Mouse (Mus musculus): ENCODE data around the gene Abr. TPM values are rescaled to one million over a fixed set of nuclear protein-coding genes. Genes with fewer than 3 reads are reported as not detected.

Abr gene
- polyA plus RNA-seq, 1 experiment from 2014 or later, result 113 TPM

- H3K9ac ChIP-seq, result no peak overlapping the region
- H3K9me3 ChIP-seq, result no peaks in the 10 kb centered on the region
- peak overlapping the region; percentile 32 for H3K4me2 ChIP-seq
- no peak for ATAC-seq (ENCODE audit: low FRiP score, low read depth)
- no peak overlapping the region for H3K4me3 ChIP-seq
- WGBS, result 16% methylated on average over 7 of the region's 7 CpGs
- H3K27me3 ChIP-seq, result no peaks in the 10 kb centered on the region
- no peak overlapping the region for H3K27ac ChIP-seq (replicated peaks)
- H3K36me3 ChIP-seq, result no peaks in the 10 kb centered on the region
- peaks cover 34% of the 10 kb centered on the region for H3K4me1 ChIP-seq (replicated peaks)
These were observed 233.4 kb downstream of the Abr start for GRCm38 (mm10) chr11:76388711-76389110.

DNA sequence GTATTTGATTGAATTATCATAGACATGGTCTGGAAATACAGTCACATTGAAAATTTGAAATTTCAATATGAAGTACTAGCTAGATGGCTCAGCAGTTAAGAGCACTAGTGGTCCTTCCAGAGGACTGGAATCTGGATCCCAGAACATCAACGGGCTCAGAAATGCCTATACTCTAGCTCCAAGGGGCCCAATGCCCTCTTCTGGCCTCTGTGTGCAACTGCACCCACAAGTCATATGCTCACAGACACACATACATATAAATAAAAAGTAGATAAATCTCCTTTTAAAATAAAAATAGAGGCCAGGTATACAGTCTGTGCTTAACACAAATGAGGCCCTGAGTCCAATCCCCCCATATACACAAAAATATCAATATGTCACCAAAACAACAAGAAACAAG, 235.0 kb downstream of the Abr start:
- Histone ChIP-seq H3K4me2 (no peak overlapping the region), H3K4me3 (no peak overlapping the region), H3K9me3 (no peaks in the 10 kb centered on the region), H3K4me1 (replicated peaks) (peaks cover 46% of the 10 kb centered on the region), H3K27ac (replicated peaks) (no peak overlapping the region), H3K36me3 (no peaks in the 10 kb centered on the region), H3K9ac (no peak overlapping the region), H3K27me3 (no peaks in the 10 kb centered on the region)
- 88% methylated on average over 1 of the region's 1 CpGs for WGBS
- ATAC-seq (ENCODE audit: low FRiP score, low read depth), result no peak

DNA sequence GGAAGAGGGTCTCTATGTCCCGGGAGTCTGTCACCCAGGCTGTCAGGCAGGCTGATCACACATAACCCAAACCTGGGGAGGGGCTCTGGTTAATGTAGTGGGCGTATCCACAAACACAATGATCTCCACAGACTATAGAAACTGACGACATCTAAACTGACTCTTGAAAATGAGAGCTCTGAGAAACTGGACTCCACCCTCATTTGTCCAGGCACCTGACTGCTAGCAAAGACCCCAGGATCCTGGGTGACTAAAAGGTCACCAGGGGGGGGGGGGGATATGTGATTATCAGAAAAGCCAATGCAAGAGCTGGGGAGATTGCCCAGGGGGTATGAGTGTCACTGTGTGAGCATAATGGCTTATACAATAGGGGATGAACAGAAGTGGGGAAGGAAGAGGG, 236.4 kb downstream of the Abr start:
- Histone ChIP-seq H3K4me2 (no peak overlapping the region), H3K9me3 (no peaks in the 10 kb centered on the region), H3K27ac (replicated peaks) (no peak overlapping the region), H3K36me3 (no peaks in the 10 kb centered on the region), H3K9ac (no peak overlapping the region), H3K4me3 (no peak overlapping the region), H3K4me1 (replicated peaks) (peaks cover 47% of the 10 kb centered on the region), H3K27me3 (no peaks in the 10 kb centered on the region)
- 31% methylated on average over 3 of the region's 3 CpGs for WGBS
- ATAC-seq (ENCODE audit: low FRiP score, low read depth), result no peak

DNA sequence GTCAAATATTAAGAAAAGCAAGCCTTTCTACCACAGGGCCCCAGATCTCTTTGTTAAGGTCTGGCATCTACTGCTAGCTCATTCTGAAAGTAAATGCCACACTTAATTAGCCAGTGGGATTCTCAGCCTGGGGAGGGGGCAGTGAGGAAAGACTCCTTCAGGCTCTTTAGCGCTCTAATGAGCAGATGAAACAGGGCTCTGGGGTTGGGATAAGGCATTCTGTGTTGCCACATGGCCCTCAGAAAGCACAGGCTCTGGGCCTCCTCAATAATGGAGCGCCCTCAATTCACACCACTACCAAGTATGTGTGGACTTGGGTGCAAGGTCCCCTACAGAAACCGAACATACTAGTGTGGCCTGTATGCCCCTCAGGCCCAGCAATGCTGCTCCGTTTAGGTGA, 237.1 kb downstream of the Abr start:
- WGBS, result 58% methylated on average over 4 of the region's 4 CpGs
- ATAC-seq (ENCODE audit: low FRiP score, low read depth), result no peak
- peak overlapping the region; percentile 43 for H3K27ac ChIP-seq (replicated peaks)
- no peak overlapping the region for H3K9ac ChIP-seq
- no peaks in the 10 kb centered on the region for H3K9me3 ChIP-seq
- no peak overlapping the region for H3K4me2 ChIP-seq
- no peaks in the 10 kb centered on the region for H3K27me3 ChIP-seq
- no peaks in the 10 kb centered on the region for H3K36me3 ChIP-seq
- H3K4me3 ChIP-seq, result no peak overlapping the region
- peaks cover 49% of the 10 kb centered on the region for H3K4me1 ChIP-seq (replicated peaks)

GRCm38 (mm10) chr11:76384307-76384706, 237.8 kb downstream of the Abr start:
- H3K9ac ChIP-seq, result no peak overlapping the region
- ATAC-seq (ENCODE audit: low FRiP score, low read depth), result no peak
- H3K9me3 ChIP-seq, result no peaks in the 10 kb centered on the region
- WGBS, result 60% methylated on average over 5 of the region's 5 CpGs
- H3K27ac ChIP-seq (replicated peaks), result 0 out of 2 replicates have a peak overlapping the region, but pooled peaks have one; percentile 51
- no peak overlapping the region for H3K4me2 ChIP-seq
- no peak overlapping the region for H3K4me3 ChIP-seq
- peaks cover 51% of the 10 kb centered on the region for H3K4me1 ChIP-seq (replicated peaks)
- H3K27me3 ChIP-seq, result no peaks in the 10 kb centered on the region
- no peaks in the 10 kb centered on the region for H3K36me3 ChIP-seq

GRCm38 (mm10) chr11:76382711-76383324, 239.3 kb downstream of the Abr start:
- no peaks in the 10 kb centered on the region for H3K27me3 ChIP-seq
- WGBS, result 27% methylated on average over 13 of the region's 13 CpGs
- no peaks in the 10 kb centered on the region for H3K36me3 ChIP-seq
- peaks cover 39% of the 10 kb centered on the region for H3K4me1 ChIP-seq (replicated peaks)
- no peak for ATAC-seq (ENCODE audit: low FRiP score, low read depth)
- H3K4me2 ChIP-seq, result no peak overlapping the region
- H3K9ac ChIP-seq, result no peak overlapping the region
- H3K9me3 ChIP-seq, result no peaks in the 10 kb centered on the region
- no peak overlapping the region for H3K27ac ChIP-seq (replicated peaks)
- no peak overlapping the region for H3K4me3 ChIP-seq

GRCm38 (mm10) chr11:76381201-76381885, 240.8 kb downstream of the Abr start:
- Histone ChIP-seq H3K27ac (replicated peaks) (no peak overlapping the region), H3K4me3 (no peak overlapping the region), H3K9ac (no peak overlapping the region), H3K4me1 (replicated peaks) (peaks cover 39% of the 10 kb centered on the region), H3K4me2 (no peak overlapping the region), H3K27me3 (no peaks in the 10 kb centered on the region), H3K36me3 (no peaks in the 10 kb centered on the region), H3K9me3 (no peaks in the 10 kb centered on the region)
- 88% methylated on average over 15 of the region's 15 CpGs for WGBS
- no peak for ATAC-seq (ENCODE audit: low FRiP score, low read depth)

DNA sequence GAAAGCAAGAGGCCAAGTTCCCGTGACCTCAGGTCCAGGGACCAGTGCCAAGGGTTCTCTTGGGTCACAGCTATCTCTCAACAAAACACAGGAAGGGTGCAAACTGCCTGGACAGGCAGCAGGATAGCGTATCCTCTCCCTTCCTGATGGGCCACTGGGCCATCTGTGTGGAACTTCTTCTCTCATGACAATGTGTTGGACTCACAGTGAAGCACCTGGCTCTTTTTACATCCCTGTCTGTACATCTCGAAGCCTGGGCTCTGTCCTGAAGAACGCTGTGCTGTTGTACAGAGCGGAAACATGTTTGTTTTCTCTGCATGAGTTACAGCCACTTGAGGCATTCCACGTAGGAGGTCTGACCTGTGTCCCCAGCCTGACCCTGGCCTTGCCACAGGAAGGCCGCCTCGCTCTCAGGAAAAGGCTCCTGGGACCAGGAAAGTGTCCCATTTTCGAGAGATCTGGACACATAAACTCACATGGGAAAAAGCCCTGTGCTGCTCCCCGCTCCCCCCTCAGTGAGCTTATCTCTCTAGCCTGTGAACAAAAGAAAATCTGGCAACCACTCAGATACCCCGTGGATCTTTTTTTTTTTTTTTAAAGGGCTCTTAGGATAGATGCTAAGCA, 242.1 kb downstream of the Abr start:
- H3K27me3 ChIP-seq, result no peaks in the 10 kb centered on the region
- H3K4me1 ChIP-seq (replicated peaks), result peaks cover 32% of the 10 kb centered on the region
- H3K4me2 ChIP-seq, result no peak overlapping the region
- no peak overlapping the region for H3K9ac ChIP-seq
- no peaks in the 10 kb centered on the region for H3K36me3 ChIP-seq
- 39% methylated on average over 11 of the region's 11 CpGs for WGBS
- no peak overlapping the region for H3K4me3 ChIP-seq
- ATAC-seq (ENCODE audit: low FRiP score, low read depth), result no peak
- no peak overlapping the region for H3K27ac ChIP-seq (replicated peaks)
- no peaks in the 10 kb centered on the region for H3K9me3 ChIP-seq

DNA sequence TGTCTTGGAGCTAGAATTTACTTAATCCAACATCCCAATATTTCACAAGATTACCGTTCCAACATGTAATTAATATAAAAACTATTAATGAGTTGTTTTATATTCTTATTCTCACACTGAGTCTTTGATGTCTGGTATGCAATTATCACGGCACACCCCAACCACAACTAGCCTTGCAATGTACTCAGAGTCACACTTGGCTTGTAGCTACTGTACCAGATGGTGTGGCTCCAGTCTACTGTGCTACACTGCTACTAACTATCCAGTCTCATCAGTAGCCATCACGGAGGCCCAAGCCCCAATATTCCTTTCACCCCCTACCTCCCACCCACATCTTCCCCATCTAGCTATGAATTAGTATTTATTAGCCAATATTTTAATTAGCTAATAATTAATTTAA, 245.7 kb downstream of the Abr start:
- Histone ChIP-seq H3K27me3 (no peaks in the 10 kb centered on the region), H3K9ac (no peak overlapping the region), H3K4me3 (no peak overlapping the region), H3K27ac (replicated peaks) (no peak overlapping the region), H3K4me1 (replicated peaks) (peaks cover 28% of the 10 kb centered on the region), H3K9me3 (no peaks in the 10 kb centered on the region), H3K4me2 (no peak overlapping the region), H3K36me3 (no peaks in the 10 kb centered on the region)
- WGBS, result 87% methylated on average over 3 of the region's 3 CpGs
- no peak for ATAC-seq (ENCODE audit: low FRiP score, low read depth)

GRCm38 (mm10) chr11:76374491-76375185, 247.5 kb downstream of the Abr start:
- Histone ChIP-seq H3K27ac (replicated peaks) (peak overlapping the region; percentile 67), H3K9me3 (no peaks in the 10 kb centered on the region), H3K36me3 (no peaks in the 10 kb centered on the region), H3K4me1 (replicated peaks) (peaks cover 24% of the 10 kb centered on the region), H3K4me3 (no peak overlapping the region), H3K9ac (no peak overlapping the region), H3K4me2 (no peak overlapping the region), H3K27me3 (no peaks in the 10 kb centered on the region)
- 0 out of 2 replicates have a peak, but pooled peaks have one; percentile 40 for ATAC-seq (ENCODE audit: low FRiP score, low read depth)
- WGBS, result 56% methylated on average over 17 of the region's 17 CpGs

GRCm38 (mm10) chr11:76372534-76372933, 249.6 kb downstream of the Abr start:
- Histone ChIP-seq H3K4me2 (no peak overlapping the region), H3K4me1 (replicated peaks) (peaks cover 27% of the 10 kb centered on the region), H3K36me3 (no peaks in the 10 kb centered on the region), H3K27me3 (no peaks in the 10 kb centered on the region), H3K27ac (replicated peaks) (peak overlapping the region; percentile 52; the same call in 1 of the 2 replicates), H3K4me3 (no peak overlapping the region), H3K9me3 (no peaks in the 10 kb centered on the region), H3K9ac (no peak overlapping the region)
- 44% methylated on average over 6 of the region's 6 CpGs for WGBS
- ATAC-seq (ENCODE audit: low FRiP score, low read depth), result no peak

DNA sequence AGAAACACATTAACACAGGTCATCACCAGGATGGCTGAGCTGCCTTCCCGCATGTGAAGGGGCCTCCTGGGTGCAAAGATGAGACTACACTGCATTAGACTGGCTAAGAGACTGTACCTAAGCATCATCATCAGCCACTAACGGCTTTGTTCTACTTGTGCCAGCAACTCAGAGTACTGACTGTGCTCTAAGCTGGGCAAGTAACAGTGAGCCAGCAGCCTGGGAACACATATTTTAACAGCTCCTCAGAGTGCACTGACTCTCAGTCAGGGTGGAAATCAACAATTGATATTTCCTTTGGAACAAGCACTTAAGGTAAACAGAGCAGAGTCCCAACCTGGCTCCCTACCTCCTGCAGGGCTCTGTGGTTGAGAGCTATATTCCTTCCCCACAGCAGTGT, 250.0 kb downstream of the Abr start:
- Histone ChIP-seq H3K9me3 (no peaks in the 10 kb centered on the region), H3K4me1 (replicated peaks) (peaks cover 27% of the 10 kb centered on the region), H3K27me3 (no peaks in the 10 kb centered on the region), H3K4me3 (no peak overlapping the region), H3K9ac (no peak overlapping the region), H3K36me3 (no peaks in the 10 kb centered on the region), H3K27ac (replicated peaks) (0 out of 2 replicates have a peak overlapping the region, but pooled peaks have one; percentile 52), H3K4me2 (no peak overlapping the region)
- 0 out of 2 replicates have a peak, but pooled peaks have one; percentile 42 for ATAC-seq (ENCODE audit: low FRiP score, low read depth)
- 49% methylated on average over 2 of the region's 2 CpGs for WGBS
